Mouse (Mus musculus) frontal cortex, adult (tissue): ENCODE measurements around the gene Myo5c.

Experiments
- ATAC-seq: cut with Nextera tagmentation; 2 replicates; pipeline ENCODE4 v1.9.2; 2017; ENCODE audit warnings: mild to moderate bottlenecking, moderate library complexity, mixed read lengths; ENCODE audit not compliant: low TSS enrichment

Gene Myo5c

GRCm38 (mm10) chr9:75243730-75244406 lies 12.0 kb downstream of the Myo5c start:
- ATAC-seq: peak; percentile 8

- ATAC-seq: no peak
Observed at GRCm38 (mm10) chr9:75244527-75244926, 12.7 kb downstream of the Myo5c start.

DNA sequence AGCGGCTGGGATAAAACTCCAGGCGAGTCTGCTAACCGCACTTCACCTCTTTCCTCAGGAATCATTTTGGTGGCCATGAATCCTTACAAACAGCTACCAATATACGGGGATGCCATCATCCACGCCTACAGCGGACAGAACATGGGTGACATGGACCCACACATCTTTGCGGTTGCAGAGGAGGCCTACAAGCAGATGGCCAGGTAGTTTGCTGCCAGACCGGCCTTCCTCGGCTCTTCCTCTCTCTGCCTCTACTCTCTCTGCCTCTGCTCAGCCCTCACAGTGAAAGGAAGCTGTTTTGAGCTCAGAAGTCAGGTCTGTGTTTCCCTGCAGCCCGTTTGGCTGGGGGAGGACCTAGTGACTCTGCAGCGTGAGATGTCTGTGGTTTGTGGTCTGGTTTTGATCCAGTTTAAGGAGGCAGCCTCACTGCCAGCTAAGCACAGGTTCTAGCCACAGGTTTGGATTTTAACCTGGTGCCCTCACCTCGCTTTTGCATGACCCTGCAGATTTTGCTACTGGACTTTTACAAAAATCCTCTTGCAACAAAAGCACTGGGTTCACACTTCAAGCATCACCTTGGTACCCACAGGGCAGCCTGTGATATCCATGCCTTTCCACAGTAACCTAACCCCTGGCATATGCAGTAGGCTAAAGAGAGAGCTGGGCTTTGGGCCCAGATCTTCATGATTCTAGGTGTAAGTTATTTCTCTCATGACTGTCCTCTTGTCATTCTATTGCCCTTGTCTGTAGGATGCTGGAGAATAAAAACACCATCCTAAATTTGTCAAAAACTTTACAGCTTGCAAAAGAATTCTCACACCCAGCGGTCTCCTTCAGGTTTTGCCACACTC lies 14.5 kb downstream of the Myo5c start:
- no peak for ATAC-seq

- ATAC-seq: peak; percentile 60
Observed at GRCm38 (mm10) chr9:75247870-75248269, 16.1 kb downstream of the Myo5c start.

- no peak for ATAC-seq
Observed at GRCm38 (mm10) chr9:75248359-75248758, 16.5 kb downstream of the Myo5c start.

GRCm38 (mm10) chr9:75248874-75249273 lies 17.1 kb downstream of the Myo5c start:
- ATAC-seq: no peak

DNA sequence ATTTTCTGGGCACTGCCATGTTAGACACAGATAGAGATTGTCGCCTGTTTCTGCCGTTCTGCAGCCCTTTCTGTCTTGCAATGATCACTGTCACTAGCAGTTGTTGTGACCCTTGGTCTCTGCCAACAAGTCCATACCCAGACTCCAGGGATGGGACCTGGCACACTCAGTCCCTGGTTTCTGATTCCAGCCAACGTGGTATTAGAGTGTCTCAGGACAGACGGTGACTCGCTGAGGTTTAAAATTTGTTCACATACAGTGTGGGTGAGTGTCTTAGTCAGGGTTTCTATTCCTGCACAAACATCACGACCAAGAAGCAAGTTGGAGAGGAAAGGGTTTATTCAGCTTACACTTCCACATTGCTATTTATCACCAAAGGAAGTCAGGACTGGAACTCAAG lies 21.3 kb downstream of the Myo5c start:
- ATAC-seq: peak; percentile 20; the same call in 1 of the 2 replicates

DNA sequence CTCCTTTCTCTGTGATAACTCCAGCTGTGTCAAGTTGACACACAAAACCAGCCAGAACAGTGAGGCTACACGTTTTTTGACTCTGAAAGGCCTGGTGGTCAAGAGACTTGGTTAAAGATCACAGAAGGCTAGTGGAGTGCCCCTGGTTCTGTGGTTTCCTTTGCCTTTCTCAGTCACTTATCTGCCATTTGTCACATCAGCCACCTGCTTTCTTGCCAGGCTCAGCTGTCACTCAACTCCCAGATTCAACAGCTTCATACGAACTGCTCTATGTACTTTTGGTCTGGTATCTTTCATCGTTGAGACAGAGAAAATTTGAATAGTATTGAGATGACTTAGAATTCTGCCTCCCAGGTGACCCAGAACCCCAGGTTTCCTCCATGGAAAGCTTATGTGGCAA lies 21.9 kb downstream of the Myo5c start:
- no peak for ATAC-seq

GRCm38 (mm10) chr9:75254196-75254955 lies 22.6 kb downstream of the Myo5c start:
- peak; percentile 82 for ATAC-seq

DNA sequence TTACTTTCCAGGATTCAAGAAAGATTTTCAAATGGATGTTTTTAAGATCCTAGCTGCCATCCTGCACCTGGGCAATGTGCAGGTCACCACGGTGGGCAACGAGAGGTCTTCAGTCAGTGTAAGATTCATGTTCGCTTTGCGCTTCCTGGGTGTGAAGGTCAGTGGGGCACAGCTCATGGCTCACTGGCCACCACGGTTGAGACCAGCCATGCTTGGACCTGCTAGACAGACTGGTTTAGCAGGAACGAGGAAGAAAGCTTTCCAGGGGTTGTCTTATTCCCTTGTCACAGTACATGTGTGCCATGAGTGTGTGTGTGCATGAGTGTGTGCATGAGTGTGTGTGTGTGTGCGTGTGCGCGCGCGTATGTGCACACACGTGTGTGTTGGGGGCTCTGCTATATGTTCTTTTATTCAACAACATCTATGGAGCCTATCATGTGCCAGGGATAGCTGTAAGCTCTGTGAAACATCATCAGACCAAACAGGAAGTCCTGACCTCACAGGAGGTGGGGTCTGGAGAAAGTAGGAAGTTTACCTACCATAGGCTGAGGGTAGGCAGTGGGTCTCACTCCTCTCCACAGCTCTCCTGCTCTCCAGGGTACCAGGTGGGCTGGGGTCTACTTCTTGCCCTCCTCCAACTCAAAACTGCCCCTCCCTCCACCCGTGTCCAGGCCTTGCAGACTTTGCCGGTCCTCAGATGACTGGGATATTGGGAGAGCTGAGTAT lies 24.2 kb downstream of the Myo5c start:
- ATAC-seq: no peak

DNA sequence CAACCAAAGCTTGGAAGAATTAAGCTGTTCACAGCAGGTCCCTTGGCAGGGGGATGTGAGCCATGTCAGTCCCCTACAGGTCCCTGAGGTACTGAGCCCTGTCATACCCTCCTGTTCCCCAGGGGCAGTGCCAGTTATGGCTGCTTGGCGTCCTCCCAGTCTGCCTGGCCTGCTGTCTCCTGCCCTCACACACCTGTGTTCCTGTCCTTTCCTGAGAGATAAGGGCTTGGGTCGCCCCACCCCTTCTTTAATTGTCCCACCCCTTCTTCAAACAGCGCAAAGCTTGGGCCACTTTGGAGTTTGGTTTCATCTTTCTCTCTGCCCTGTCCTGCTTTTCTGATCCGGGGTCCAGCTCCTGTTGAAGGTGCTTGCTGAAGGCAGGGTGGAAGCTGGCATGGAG lies 27.0 kb downstream of the Myo5c start:
- ATAC-seq: no peak

- no peak for ATAC-seq
Observed at GRCm38 (mm10) chr9:75259656-75260055, 27.8 kb downstream of the Myo5c start.

DNA sequence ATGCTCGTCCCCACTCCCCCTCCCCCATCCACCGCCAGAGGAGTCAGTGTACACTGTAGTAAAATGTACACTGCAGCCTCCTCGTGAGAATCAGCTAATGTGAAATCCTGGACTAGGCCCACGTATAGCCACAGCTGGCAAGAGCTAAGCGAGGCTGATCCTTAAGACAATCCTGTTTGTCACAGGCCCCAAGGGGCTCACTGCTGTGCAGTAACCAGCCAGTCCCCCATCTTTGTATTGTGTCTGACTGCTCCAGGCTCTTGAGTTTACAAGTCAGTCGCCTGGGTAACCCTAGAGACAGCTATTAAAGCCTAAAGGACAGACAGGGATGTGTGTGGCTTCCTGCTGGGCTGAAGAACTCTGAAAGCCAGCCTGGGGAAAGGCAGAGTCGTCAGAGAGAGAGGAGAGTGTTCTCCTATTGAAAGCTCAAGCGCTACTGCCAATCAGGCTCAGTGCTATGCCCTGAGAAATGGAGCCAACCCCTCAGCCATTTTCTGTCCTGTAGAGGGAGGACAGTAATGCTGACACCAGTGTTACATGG lies 29.6 kb downstream of the Myo5c start:
- peak; percentile 42 for ATAC-seq

DNA sequence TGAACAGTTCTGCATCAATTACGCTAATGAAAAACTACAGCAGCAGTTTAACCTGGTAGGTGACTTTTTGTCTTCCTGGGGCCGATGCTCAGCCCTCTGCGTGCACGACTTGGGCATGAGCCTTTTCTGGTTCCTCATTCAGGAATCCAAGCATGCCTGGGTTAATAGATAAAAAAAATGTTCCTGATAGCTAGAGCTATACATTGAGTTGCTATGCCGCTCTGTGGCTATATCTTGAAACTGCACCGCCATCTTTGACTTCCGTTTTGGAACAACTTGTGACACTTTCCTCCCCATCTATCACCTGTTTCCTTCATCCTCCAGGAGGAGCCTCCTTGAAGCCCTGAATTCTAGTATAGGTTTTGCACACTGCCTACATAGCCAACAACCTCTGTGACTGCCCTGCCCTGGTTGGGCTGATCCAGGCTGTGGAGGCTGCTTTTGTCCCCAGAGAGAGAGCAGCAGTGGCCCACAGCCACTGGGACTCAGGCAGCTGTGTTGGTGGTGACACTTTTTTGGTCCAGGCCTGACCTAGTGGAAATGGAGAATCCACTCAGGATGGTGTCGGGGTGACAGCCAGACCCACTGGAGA lies 30.5 kb downstream of the Myo5c start:
- peak; percentile 71 for ATAC-seq

GRCm38 (mm10) chr9:75264008-75264718 lies 32.3 kb downstream of the Myo5c start:
- ATAC-seq: no peak

DNA sequence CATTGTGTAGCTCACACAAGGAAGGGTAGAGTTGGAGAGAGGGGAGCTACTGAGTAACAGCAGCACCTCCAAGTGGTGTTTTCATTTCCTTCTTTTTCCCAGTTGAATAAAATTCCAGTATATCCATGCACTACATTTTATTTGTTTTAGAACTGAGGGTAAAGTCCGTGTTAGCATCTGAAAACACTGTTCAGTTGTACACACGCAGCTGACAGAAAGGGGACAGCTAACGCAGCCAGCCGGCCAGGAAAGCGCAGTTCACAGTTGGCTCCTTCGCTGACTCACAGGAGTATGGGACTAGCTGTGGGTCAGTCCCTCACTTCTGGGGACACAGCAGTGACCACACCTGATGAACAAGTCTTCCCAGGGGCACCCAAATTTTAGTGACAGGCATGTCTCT lies 35.3 kb downstream of the Myo5c start:
- no peak for ATAC-seq

- ATAC-seq: no peak
Observed at GRCm38 (mm10) chr9:75270382-75270781, 38.6 kb downstream of the Myo5c start.

- no peak for ATAC-seq
Observed at GRCm38 (mm10) chr9:75271539-75271938, 39.7 kb downstream of the Myo5c start.

DNA sequence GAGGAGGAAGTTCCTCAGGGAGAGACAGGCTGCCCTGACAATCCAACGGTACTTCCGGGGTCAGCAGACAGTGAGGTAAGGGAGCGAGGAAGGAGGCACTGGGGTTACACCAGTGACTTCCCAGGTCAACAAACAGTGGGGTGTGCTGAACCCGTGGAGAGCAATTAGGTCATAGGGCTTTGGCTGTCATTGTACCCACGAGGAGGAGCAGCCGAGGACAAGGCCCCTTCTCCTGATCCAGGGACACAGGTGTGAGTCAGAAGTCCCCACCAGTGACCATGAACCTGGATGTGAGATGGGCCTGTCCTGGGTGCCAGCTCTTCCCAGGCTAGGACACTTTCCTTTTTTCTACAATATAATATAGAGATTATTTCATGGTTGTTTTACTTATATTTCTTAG lies 41.8 kb downstream of the Myo5c start:
- no peak for ATAC-seq

DNA sequence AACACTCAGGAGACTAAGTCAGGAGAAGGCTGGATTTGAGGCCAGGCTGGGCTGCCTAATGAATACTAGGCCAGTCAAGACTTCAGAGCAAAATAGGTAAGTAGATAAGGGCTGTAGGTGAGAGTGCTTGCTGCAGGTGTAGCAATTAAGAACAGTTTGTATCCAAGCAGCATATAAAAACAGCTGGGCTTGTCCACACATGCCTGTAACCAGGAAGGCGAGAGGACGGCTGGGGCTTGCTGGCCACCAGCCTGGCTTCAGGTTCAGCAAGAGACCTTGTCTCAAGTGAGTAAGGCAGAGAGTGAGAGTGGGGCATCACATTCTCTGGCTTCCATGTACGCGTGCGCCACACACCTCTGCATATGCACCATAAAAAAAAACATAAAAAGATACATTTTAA lies 42.7 kb downstream of the Myo5c start:
- no peak for ATAC-seq

- no peak for ATAC-seq
Observed at GRCm38 (mm10) chr9:75275051-75275450, 43.2 kb downstream of the Myo5c start.
